Mouse (Mus musculus) lung, postnatal 10 days (tissue): ENCODE data around the gene Phldb2.

Source experiments
- DNase-seq: peaks from one replicate; pipeline ENCODE4 v3.0.0; 2021

Gene Phldb2

GRCm38 (mm10) chr16:45953394-45953793 lies at the start of gene Phldb2:
Gene Phldb2 (minus strand): TSS chr16:45953598.
- DNase-seq: no peak

- no peak for DNase-seq
Measured at GRCm38 (mm10) chr16:46001550-46002166, 48.3 kb upstream of the Phldb2 start.

GRCm38 (mm10) chr16:46000976-46001375 lies 47.6 kb upstream of the Phldb2 start:
- no peak for DNase-seq

- no peak for DNase-seq
Measured at GRCm38 (mm10) chr16:45999374-46000191, 46.2 kb upstream of the Phldb2 start.

GRCm38 (mm10) chr16:45998231-45998630 lies 44.8 kb upstream of the Phldb2 start:
- no peak for DNase-seq

GRCm38 (mm10) chr16:45990901-45991676 lies 37.7 kb upstream of the Phldb2 start:
- DNase-seq: no peak

GRCm38 (mm10) chr16:45986236-45986635 lies 32.8 kb upstream of the Phldb2 start:
- DNase-seq: no peak

GRCm38 (mm10) chr16:45984610-45985606 lies 31.5 kb upstream of the Phldb2 start:
- DNase-seq: no peak

- DNase-seq: no peak
Measured at GRCm38 (mm10) chr16:45976251-45976650, 22.9 kb upstream of the Phldb2 start.

GRCm38 (mm10) chr16:45973959-45974686 lies 20.7 kb upstream of the Phldb2 start:
- DNase-seq: no peak

- DNase-seq: no peak
Measured at GRCm38 (mm10) chr16:45970187-45970586, 16.8 kb upstream of the Phldb2 start.

GRCm38 (mm10) chr16:45968716-45969115 lies 15.3 kb upstream of the Phldb2 start:
- peak; percentile 21 for DNase-seq

GRCm38 (mm10) chr16:45967471-45967870 lies 14.1 kb upstream of the Phldb2 start:
- DNase-seq: peak; percentile 86

- no peak for DNase-seq
Measured at GRCm38 (mm10) chr16:45966604-45967003, 13.2 kb upstream of the Phldb2 start.

GRCm38 (mm10) chr16:45964777-45965176 lies 11.4 kb upstream of the Phldb2 start:
- DNase-seq: no peak

- no peak for DNase-seq
Measured at GRCm38 (mm10) chr16:45963837-45964236, 10.4 kb upstream of the Phldb2 start.

- no peak for DNase-seq
Measured at GRCm38 (mm10) chr16:45963088-45963487, 9.7 kb upstream of the Phldb2 start.

GRCm38 (mm10) chr16:45960978-45961377 lies 7.6 kb upstream of the Phldb2 start:
- DNase-seq: no peak

GRCm38 (mm10) chr16:45956390-45956950 lies 3.1 kb upstream of the Phldb2 start:
- DNase-seq: no peak

- no peak for DNase-seq
Measured at GRCm38 (mm10) chr16:45952501-45952900, 897 bp downstream of the Phldb2 start.

GRCm38 (mm10) chr16:45952035-45952434 lies 1.4 kb downstream of the Phldb2 start:
- no peak for DNase-seq
